Mouse (Mus musculus) retina, adult 2 months (tissue): ENCODE data around the gene Fam189a2.

Source experiments
- DNase-seq: peaks from one replicate; pipeline ENCODE4 v3.0.0-alpha.2; 2012; ENCODE audit warnings: low read depth, low spot score

Fam189a2 gene

DNA sequence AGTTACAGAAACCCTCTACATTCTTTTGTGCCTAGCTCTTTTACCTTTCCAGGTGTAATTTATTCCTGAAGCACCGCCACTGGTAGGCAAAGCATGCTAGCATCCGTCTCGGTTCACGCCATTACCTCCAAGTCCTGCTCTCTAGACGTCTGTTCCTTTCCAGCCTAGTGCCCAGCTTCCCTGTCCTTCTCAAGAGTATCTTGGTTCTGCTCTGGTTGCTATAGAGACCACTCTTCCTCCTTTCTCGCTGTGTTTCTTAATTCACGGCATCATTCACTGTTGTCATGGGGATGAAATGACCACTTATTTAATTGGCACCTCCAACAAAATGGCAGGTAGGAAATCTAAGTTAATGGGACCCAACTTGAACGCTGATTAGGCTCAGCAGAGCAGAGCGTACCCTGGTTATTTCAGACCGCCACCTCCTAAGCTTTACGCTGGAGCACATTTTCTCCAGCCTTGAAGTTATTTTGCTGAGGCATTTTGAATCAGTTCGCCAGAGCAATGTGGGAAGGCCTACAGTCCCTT lies 89.3 kb downstream of the Fam189a2 start:
- no peak for DNase-seq

DNA sequence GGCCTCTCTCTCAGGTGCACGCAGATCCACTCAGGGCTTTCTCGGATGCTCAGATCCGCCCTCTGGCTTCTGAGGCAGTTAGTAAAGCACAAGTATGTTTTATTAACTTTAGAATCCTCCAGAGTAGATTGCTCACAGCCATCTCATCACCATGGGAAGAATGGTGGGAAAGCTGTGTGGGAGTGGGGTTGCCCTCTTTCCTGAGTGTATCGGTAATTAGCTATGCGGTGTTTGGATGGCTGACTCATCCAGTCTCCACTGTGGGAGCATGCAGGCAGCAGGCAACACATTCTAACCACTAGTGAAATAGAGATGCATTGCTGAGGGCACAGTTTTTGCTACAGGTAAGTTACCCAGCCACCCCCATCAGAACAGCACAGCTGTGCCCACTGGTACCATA lies 100.0 kb downstream of the Fam189a2 start:
- DNase-seq, result no peak

DNA sequence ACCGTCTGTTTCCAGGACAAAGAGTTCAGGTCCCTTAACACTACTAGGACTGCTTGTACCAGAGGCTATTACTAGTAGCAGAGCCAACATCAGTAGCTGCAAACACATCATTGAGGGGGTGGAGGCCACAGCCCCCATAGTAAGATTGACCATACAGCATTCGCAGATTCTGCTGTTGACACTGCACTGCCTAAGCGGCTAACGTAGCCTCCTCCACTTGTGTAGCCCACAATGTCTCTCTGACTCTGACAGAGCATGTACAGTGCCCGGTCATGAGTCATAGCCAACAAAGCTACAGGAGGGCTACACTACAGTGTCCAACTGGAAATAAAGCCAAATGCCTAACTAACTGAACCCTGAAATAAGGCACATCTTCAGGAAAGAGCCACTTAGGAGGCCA lies 105.3 kb downstream of the Fam189a2 start:
- DNase-seq, result no peak

DNA sequence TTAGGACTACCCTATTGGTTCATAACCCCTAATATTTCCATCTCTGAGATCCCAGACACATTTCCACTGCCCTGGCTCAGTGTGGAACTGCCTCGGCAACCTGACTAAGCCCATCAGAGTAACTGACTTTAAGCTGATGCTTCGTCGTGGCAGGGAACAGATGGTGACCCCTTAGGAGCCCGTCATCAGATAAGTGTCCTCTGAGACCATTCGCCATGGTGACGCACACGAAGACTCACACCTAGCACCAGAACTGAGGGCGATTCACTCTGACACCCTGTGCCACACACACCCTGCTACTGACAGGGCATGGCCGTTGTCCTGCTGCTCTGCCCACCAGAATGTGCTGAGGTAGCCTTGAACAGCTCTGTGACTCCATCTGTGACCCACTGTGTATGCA lies 106.0 kb downstream of the Fam189a2 start:
- DNase-seq, result no peak

DNA sequence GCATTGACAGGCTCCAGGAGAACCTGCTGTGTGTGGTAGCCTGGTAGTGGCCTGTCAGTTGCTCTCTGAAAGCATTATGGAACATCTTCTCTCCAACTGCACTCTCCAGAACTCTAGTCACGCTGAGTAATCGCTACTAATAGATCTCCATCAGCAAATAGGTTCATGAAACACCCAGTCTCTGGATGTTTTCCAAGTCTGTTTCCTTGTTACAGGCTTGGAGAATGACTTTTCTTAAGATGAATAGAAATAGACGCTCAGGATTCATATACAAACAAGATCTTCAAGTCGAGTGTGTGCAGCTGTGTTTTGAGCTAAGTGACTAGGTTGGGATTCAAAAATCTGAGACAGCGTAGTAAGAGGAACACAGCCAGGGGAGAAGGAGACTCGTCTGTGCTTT lies 106.8 kb downstream of the Fam189a2 start:
- DNase-seq, result no peak
